Mouse (Mus musculus): ENCODE results near the gene Qrich2. TPM values are rescaled to one million over a fixed set of nuclear protein-coding genes. Genes with fewer than 3 reads are reported as not detected.
A peak's percentile ranks its signal among the peaks of the same experiment; 100 is the strongest.

Qrich2 gene
- total and polyA plus RNA-seq, 3 experiments = 0.11 TPM; not detected in 2

DNA sequence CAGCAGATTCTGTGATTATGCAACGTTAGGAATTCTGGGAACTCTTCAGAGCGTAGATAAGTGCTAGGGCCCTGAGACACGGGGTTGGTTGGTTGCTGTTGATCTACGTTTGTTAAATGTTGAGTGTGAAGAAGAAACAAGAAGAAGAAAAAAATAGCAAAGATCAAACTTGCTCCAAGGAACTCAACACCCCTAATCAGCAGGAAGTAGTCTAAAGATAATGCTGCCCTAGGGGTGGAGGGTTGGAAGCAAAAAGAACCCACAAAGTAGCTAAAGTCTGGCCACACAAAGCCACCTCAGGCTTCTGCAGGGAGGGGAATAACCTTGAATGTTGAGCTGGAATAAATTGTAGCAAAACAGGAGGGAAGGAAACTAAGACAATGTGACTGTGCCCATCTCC, 31.3 kb upstream of the Qrich2 start:
- Histone ChIP-seq H3K27ac (ENCODE audit: control insufficient read depth, low read depth, low read length) (peak overlapping the region; percentile 71), H3K9ac (ENCODE audit: control insufficient read depth, low read depth, low read length, poor library complexity, severe bottlenecking) (no peak overlapping the region), H3K36me3 (ENCODE audit: control insufficient read depth in 1 of 2, insufficient read depth in 2 of 2, low read length in 2 of 2) (peaks cover 0 to 22% of the 10 kb centered on the region in 2 experiments; a peak in 2 of 4 replicates), H3K4me1 (ENCODE audit: control insufficient read depth in 1 of 2, insufficient read depth in 2 of 2, low read length in 2 of 2) (peaks cover 15 to 44% of the 10 kb centered on the region in 2 experiments), H3K27me3 (ENCODE audit: control insufficient read depth in 1 of 2, insufficient read depth in 2 of 2, low read length in 2 of 2) (no peaks in the 10 kb centered on the region), H3K9me3 (replicated peaks; ENCODE audit: insufficient read depth, low read length) (no peaks in the 10 kb centered on the region), H3K79me2 (ENCODE audit: control insufficient read depth, insufficient read depth, low read length, poor library complexity) (peaks cover 2% of the 10 kb centered on the region; the same call in 1 of the 2 replicates), H3K4me3 (ENCODE audit: control insufficient read depth in 1 of 2, insufficient read depth in 1 of 2, low read depth in 2 of 2, low read length in 2 of 2) (no peak overlapping the region)
- DNase-seq (ENCODE audit: low read depth, low spot score) = peak; percentile 86
- TF ChIP-seq MEF2A (IDR thresholded peaks at IDR 0.05; ENCODE audit: extremely low read depth, insufficient replicate concordance, low read depth, low read length, poor library complexity, severe bottlenecking) = 0 out of 2 replicates have a peak, but pooled peaks have one; percentile 28
- peak; percentile 93 to 94 for TF ChIP-seq EP300 (IDR thresholded peaks at IDR 0.05; ENCODE audit: low read depth in 1 of 2, low read length in 2 of 2)
- TF ChIP-seq ELF1 (IDR thresholded peaks at IDR 0.05; ENCODE audit: low read depth, low read length) = no peak
- peak; percentile 80; the same call in 1 of the 2 replicates for TF ChIP-seq MYC (IDR thresholded peaks at IDR 0.05; ENCODE audit: low read depth, low read length)
- TF ChIP-seq TAL1 (IDR thresholded peaks at IDR 0.05; ENCODE audit: low read length) = no peak
- TF ChIP-seq GABPA (IDR thresholded peaks at IDR 0.05; ENCODE audit: low read depth, low read length) = no peak
- no peak for TF ChIP-seq CHD1 (IDR thresholded peaks at IDR 0.05; ENCODE audit: low read depth, low read length)
- no peak; the same call in 1 of the 2 replicates for TF ChIP-seq ZC3H11A (IDR thresholded peaks at IDR 0.05; ENCODE audit: low read depth, low read length)
- TF ChIP-seq CHD2 (IDR thresholded peaks at IDR 0.05; ENCODE audit: low read length) = peak; percentile 39; the same call in 1 of the 2 replicates
- TF ChIP-seq ZNF384 (IDR thresholded peaks at IDR 0.05; ENCODE audit: low read depth, low read length) = peak; percentile 96
- peak; percentile 84 for TF ChIP-seq TCF12 (IDR thresholded peaks at IDR 0.05; ENCODE audit: low read depth, low read length)
- TF ChIP-seq JUND (IDR thresholded peaks at IDR 0.05; ENCODE audit: low read depth, low read length) = 0 out of 2 replicates have a peak, but pooled peaks have one; percentile 69
- 0 out of 2 replicates have a peak, but pooled peaks have one; percentile 23 for TF ChIP-seq NELFE (IDR thresholded peaks at IDR 0.05; ENCODE audit: low read depth, low read length)
- peak; percentile 98 for TF ChIP-seq GATA1 (IDR thresholded peaks at IDR 0.05; ENCODE audit: low read depth, low read length)
- TF ChIP-seq USF1 (IDR thresholded peaks at IDR 0.05; ENCODE audit: low read depth, low read length) = peak; percentile 31; the same call in 1 of the 2 replicates
- peak; percentile 69; the same call in 1 of the 2 replicates for TF ChIP-seq BHLHE40 (IDR thresholded peaks at IDR 0.05; ENCODE audit: borderline replicate concordance, low read depth, low read length)
- TF ChIP-seq POLR2AphosphoS2 (IDR thresholded peaks at IDR 0.05; ENCODE audit: low read length) = no peak
- TF ChIP-seq ZMIZ1 (IDR thresholded peaks at IDR 0.05; ENCODE audit: low read depth, low read length) = no peak
- TF ChIP-seq MAX (IDR thresholded peaks at IDR 0.05; ENCODE audit: low read length) = peak; percentile 68; the same call in 1 of the 2 replicates
- no peak for TF ChIP-seq POLR2AphosphoS5 (IDR thresholded peaks at IDR 0.05; ENCODE audit: borderline replicate concordance, low read depth, low read length)
- peak; percentile 96 for TF ChIP-seq RCOR1 (IDR thresholded peaks at IDR 0.05; ENCODE audit: low read depth, low read length)
- peak; percentile 47; the same call in 1 of the 2 replicates for TF ChIP-seq MYB (IDR thresholded peaks at IDR 0.05; ENCODE audit: low read depth, low read length)
- TF ChIP-seq UBTF (IDR thresholded peaks at IDR 0.05; ENCODE audit: borderline replicate concordance, insufficient read depth, low read depth, low read length) = no peak
- TF ChIP-seq MAZ (IDR thresholded peaks at IDR 0.05; ENCODE audit: low read depth, low read length) = peak; percentile 88
- peak; percentile 94 for TF ChIP-seq SIN3A (IDR thresholded peaks at IDR 0.05; ENCODE audit: low read length)
- TF ChIP-seq CTCF (IDR thresholded peaks at IDR 0.05 in 2 of 3, conservative IDR thresholded peaks at IDR 0.05 in 1 of 3; ENCODE audit: control insufficient read depth in 1 of 3, insufficient read depth in 1 of 3, low read depth in 2 of 3, low read length in 3 of 3, poor library complexity in 1 of 3, severe bottlenecking in 1 of 3) = no peak
- no peak for TF ChIP-seq USF2 (IDR thresholded peaks at IDR 0.05; ENCODE audit: borderline replicate concordance in 1 of 2, insufficient read depth in 1 of 2, low read depth in 1 of 2, low read length in 2 of 2)
- no peak for TF ChIP-seq E2F4 (IDR thresholded peaks at IDR 0.05; ENCODE audit: borderline replicate concordance, low read depth, low read length)
- peak; percentile 90 for TF ChIP-seq ETS1 (IDR thresholded peaks at IDR 0.05; ENCODE audit: low read depth, low read length)
- no peak for TF ChIP-seq NRF1 (IDR thresholded peaks at IDR 0.05; ENCODE audit: insufficient read depth, low read depth, low read length, poor library complexity, severe bottlenecking)
- peak; percentile 42; the same call in 1 of the 2 replicates for TF ChIP-seq TBP (IDR thresholded peaks at IDR 0.05; ENCODE audit: low read depth, low read length)
- peak; percentile 7; the same call in 1 of the 2 replicates for TF ChIP-seq SMC3 (IDR thresholded peaks at IDR 0.05; ENCODE audit: low read depth, low read length)
- TF ChIP-seq POLR2A (IDR thresholded peaks at IDR 0.05; ENCODE audit: control insufficient read depth in 1 of 2, insufficient read depth in 1 of 2, low read depth in 1 of 2, low read length in 2 of 2, poor library complexity in 1 of 2) = peak in 1 of 2 experiments; percentile 45; a peak in 1 of 4 replicates
- peak; percentile 44 for TF ChIP-seq KAT2A (conservative IDR thresholded peaks at IDR 0.05; ENCODE audit: low read depth, low read length)
- TF ChIP-seq ZKSCAN1 (IDR thresholded peaks at IDR 0.05; ENCODE audit: low read depth, low read length) = 0 out of 2 replicates have a peak, but pooled peaks have one; percentile 44
- peak; percentile 69; the same call in 1 of the 2 replicates for TF ChIP-seq MXI1 (IDR thresholded peaks at IDR 0.05; ENCODE audit: low read depth, low read length)

Data from MEL (cell line).